Mouse (Mus musculus): ENCODE results near the gene Gm9913.

GRCm38 (mm10) chr2:125544986-125545385 lies 40.1 kb downstream of the Gm9913 start:
- TF ChIP-seq CTCF (conservative IDR thresholded peaks at IDR 0.05; ENCODE audit: insufficient read depth, insufficient read length, low read depth, low read length) (no peak), POLR2A (IDR thresholded peaks at IDR 0.05; ENCODE audit: low read depth, low read length) (no peak)
